In the genomic region with DNA sequence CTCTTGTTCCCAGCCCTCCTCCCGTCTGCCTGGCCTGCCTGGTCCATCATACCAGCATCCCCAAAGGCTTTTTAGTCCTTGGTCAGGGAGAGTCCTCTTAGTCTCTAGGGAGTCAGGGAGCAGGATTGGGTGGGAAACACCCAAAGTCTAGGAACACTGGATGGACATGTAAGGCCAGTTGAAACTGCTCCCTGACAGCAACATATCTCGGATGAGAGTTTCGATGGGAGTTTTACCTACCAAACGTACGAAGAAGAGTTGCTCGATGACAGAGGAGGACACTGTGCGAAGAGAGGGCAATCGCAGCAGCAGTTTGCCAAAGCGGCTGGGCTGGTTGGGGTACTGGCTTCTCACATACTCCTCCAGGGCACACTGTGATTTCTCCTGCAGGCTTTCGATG, we compare ENCODE assay signal across 13 mouse cellular contexts. TPM values are rescaled to one million over a fixed set of nuclear protein-coding genes. Genes with fewer than 3 reads are reported as not detected.
A peak's percentile ranks its signal among the peaks of the same experiment; 100 is the strongest.
DNase-seq lines count a peak whose midpoint lies in the region; ATAC-seq and TF ChIP-seq lines count a peak whose summit lies in the region.
"Had no signal": no experiment of that assay in that cellular context is flagged by ENCODE, and none has a peak within 500 bp of the region (broad histone marks: within the 10 kb centered on the region; RNA-seq: fewer than 3 reads in every experiment).

No protein-coding gene starts in this region.

- 0 out of 2 replicates have a peak, but pooled peaks cover 4% of the 10 kb centered on the region for H3K4me1 ChIP-seq in forebrain, postnatal 0 days (ENCODE audit: insufficient read depth)
- H3K4me1 ChIP-seq in midbrain, embryonic 11.5 days (ENCODE audit: control insufficient read depth, insufficient read depth, low read length) = peaks cover 45% of the 10 kb centered on the region
- H3K4me1 ChIP-seq in neural tube, embryonic 15.5 days = peaks cover 40% of the 10 kb centered on the region

- 28% methylated on average over 10 of the region's 10 CpGs for WGBS in forebrain, postnatal 0 days
- WGBS in midbrain, embryonic 11.5 days = 31% methylated on average over 10 of the region's 10 CpGs
- 38% methylated on average over 10 of the region's 10 CpGs for WGBS in neural tube, embryonic 15.5 days

- peak overlapping the region; percentile 44 for H3K9ac ChIP-seq in forebrain, postnatal 0 days
- peak overlapping the region; percentile 50 for H3K9ac ChIP-seq in midbrain, embryonic 11.5 days (ENCODE audit: low read length)
- H3K9ac ChIP-seq in neural tube, embryonic 15.5 days (replicated peaks) = no peak overlapping the region
- H3K9ac ChIP-seq: limb, embryonic 12.5 days had no signal

- peak overlapping the region; percentile 70 for H3K27ac ChIP-seq in left cerebral cortex, adult 2 months
- peak overlapping the region; percentile 55 for H3K27ac ChIP-seq in forebrain, postnatal 0 days (ENCODE audit: low read depth, low read length)
- peak overlapping the region; percentile 22; the same call in 1 of the 2 replicates for H3K27ac ChIP-seq in midbrain, embryonic 11.5 days (ENCODE audit: low read depth, low read length)
- no peak overlapping the region for H3K27ac ChIP-seq in neural tube, embryonic 15.5 days (replicated peaks)
- H3K27ac ChIP-seq: heart, embryonic 10.5 days; limb, embryonic 12.5 days; stomach, postnatal 0 days had no signal

- H3K4me2 ChIP-seq in forebrain, postnatal 0 days (ENCODE audit: low read depth) = peak overlapping the region; percentile 69
- H3K4me2 ChIP-seq in midbrain, embryonic 11.5 days = peak overlapping the region; percentile 75
- peak overlapping the region; percentile 87 for H3K4me2 ChIP-seq in neural tube, embryonic 15.5 days
- H3K4me2 ChIP-seq: limb, embryonic 12.5 days had no signal

- H3K36me3 ChIP-seq in forebrain, postnatal 0 days (ENCODE audit: insufficient read depth) = peaks cover 4% of the 10 kb centered on the region; the same call in 1 of the 2 replicates
- H3K36me3 ChIP-seq in midbrain, embryonic 11.5 days (ENCODE audit: control insufficient read depth, insufficient read depth, low read length) = peaks cover 6% of the 10 kb centered on the region; the same call in 1 of the 2 replicates
- H3K36me3 ChIP-seq in neural tube, embryonic 15.5 days = no peaks in the 10 kb centered on the region
- H3K36me3 ChIP-seq: limb, embryonic 12.5 days had no signal

- no peak for ATAC-seq in forebrain, postnatal 0 days
- ATAC-seq in midbrain, embryonic 11.5 days (ENCODE audit: low FRiP score) = no peak
- no peak for ATAC-seq in neural tube, embryonic 15.5 days (ENCODE audit: low FRiP score)

- peak overlapping the region; percentile 20 for H3K4me3 ChIP-seq in left cerebral cortex, adult 2 months
- H3K4me3 ChIP-seq in forebrain, postnatal 0 days (ENCODE audit: low read depth, low read length) = peak overlapping the region; percentile 79; the same call in 1 of the 2 replicates
- peak overlapping the region; percentile 19 for H3K4me3 ChIP-seq in midbrain, embryonic 11.5 days (ENCODE audit: low read depth, low read length)
- H3K4me3 ChIP-seq in neural tube, embryonic 15.5 days (replicated peaks) = no peak overlapping the region
- H3K4me3 ChIP-seq: heart, embryonic 10.5 days; limb, embryonic 12.5 days; megakaryocyte, embryonic 14.5 days had no signal

- H3K27me3 ChIP-seq in forebrain, postnatal 0 days (ENCODE audit: insufficient read depth, low read length) = peaks cover 11% of the 10 kb centered on the region; the same call in 1 of the 2 replicates
- peaks cover 26% of the 10 kb centered on the region; the same call in 1 of the 2 replicates for H3K27me3 ChIP-seq in midbrain, embryonic 11.5 days (ENCODE audit: control insufficient read depth, insufficient read depth, low read length)
- no peaks in the 10 kb centered on the region for H3K27me3 ChIP-seq in neural tube, embryonic 15.5 days (replicated peaks)

- intact Hi-C loops in left cerebral cortex, adult 2 months (cut with DNase I) = loop anchor here (10.0 kb wide), 2 partner anchors 1145 to 1345 kb away; no protein-coding TSS in a partner anchor
- intact Hi-C loops in left cerebral cortex, postnatal 10 days (cut with DNase I) = loop anchor here (10.0 kb wide), 3 partner anchors 1055 to 1345 kb away; a partner anchor contains a TSS
- intact Hi-C loops in left cerebral cortex, postnatal 4 days (cut with DNase I) = no loop called here

- no peak; the same call in 1 of the 2 replicates for TF ChIP-seq CTCF in left cerebral cortex, adult 2 months (IDR thresholded peaks at IDR 0.05)
- TF ChIP-seq CTCF in forebrain, postnatal 0 days (IDR thresholded peaks at IDR 0.05; ENCODE audit: low read depth) = no peak

- H3K9me3 ChIP-seq in forebrain, postnatal 0 days (ENCODE audit: low read length) = no peaks in the 10 kb centered on the region
- no peaks in the 10 kb centered on the region for H3K9me3 ChIP-seq in midbrain, embryonic 11.5 days (ENCODE audit: control insufficient read depth, low read length)
- H3K9me3 ChIP-seq in neural tube, embryonic 15.5 days (replicated peaks) = no peaks in the 10 kb centered on the region
- H3K9me3 ChIP-seq: heart, embryonic 10.5 days; limb, embryonic 12.5 days; megakaryocyte, embryonic 14.5 days had no signal

- DNase-seq in left cerebral cortex, adult 2 months (ENCODE audit: extremely low spot score in 1 of 2, low spot score in 2 of 2) = no peak
- DNase-seq in left cerebral cortex, postnatal 10 days (ENCODE audit: extremely low spot score in 1 of 2, low spot score in 2 of 2) = no peak
- no peak for DNase-seq in forebrain, postnatal 0 days
- no peak for DNase-seq in midbrain, embryonic 11.5 days (ENCODE audit: low spot score, missing footprints)
- DNase-seq in urinary bladder, adult 2 months (ENCODE audit: low spot score) = no peak
- no peak for DNase-seq in left cerebral cortex, postnatal 4 days
- DNase-seq in testis, postnatal 10 days (ENCODE audit: low spot score) = no peak
- DNase-seq: lung, adult 18-20 months had no signal

RNA-seq across cellular contexts. Expression of a gene that starts 10.0 kb away (rescaled TPM):
- total RNA-seq in left cerebral cortex, adult 2 months (2021) = 100 to 1,000 TPM; 118 to 125 TPM
- total RNA-seq in left cerebral cortex, postnatal 10 days (2021) = 100 to 1,000 TPM; 146 to 153 TPM
- total RNA-seq in forebrain, postnatal 0 days (2014; rRNA removed) = 161 and 250 TPM in 2 replicates
- 72.9 and 89.1 TPM in 2 replicates for polyA plus RNA-seq in forebrain, postnatal 0 days (2015; fragmentation: Nextera tagmentation; extraction: Ambion mirVana)
- polyA plus RNA-seq in midbrain, embryonic 11.5 days (2014; fragmentation: Nextera tagmentation; extraction: Ambion mirVana) = 69.9 and 82.3 TPM in 2 replicates
- polyA plus RNA-seq in neural tube, embryonic 15.5 days (2015; fragmentation: Nextera tagmentation; extraction: Ambion mirVana) = 30.3 and 37.8 TPM in 2 replicates
- 15.6 and 19.4 TPM in 2 replicates for polyA plus RNA-seq in urinary bladder, adult 2 months (2012; rRNA removed)
- 100 to 1,000 TPM; 214 to 215 TPM for total RNA-seq in left cerebral cortex, postnatal 4 days (2021)
